Mouse (Mus musculus) hindbrain, embryonic 16.5 days (tissue): ENCODE data around the gene Fopnl. TPM values are rescaled to one million over a fixed set of nuclear protein-coding genes. Genes with fewer than 3 reads are reported as not detected.

ENCODE experiments used
- ATAC-seq: fragments of 200-750 bp; cut with Nextera tagmentation; 2 replicates; pipeline ENCODE4 v1.8.0; 2017; ENCODE audit warnings: moderate TSS enrichment, moderate library complexity
- H3K27ac ChIP-seq: fragments of 300-500 bp; sonication (generic); 2 replicates; pipeline ENCODE4 v1.5.1; 2014; ENCODE audit warnings: low read depth, mild to moderate bottlenecking, control low read depth, low read length, moderate library complexity
- H3K27me3 ChIP-seq: fragments of 300-500 bp; sonication (generic); replicated peaks from 2 replicates; pipeline ENCODE4 v1.6.1; 2014; ENCODE audit warnings: low read length; ENCODE audit not compliant: control insufficient read depth, insufficient read depth
- H3K36me3 ChIP-seq: fragments of 300-500 bp; sonication (generic); 2 replicates; pipeline ENCODE4 v1.6.1; 2014; ENCODE audit warnings: mild to moderate bottlenecking, low read length, moderate library complexity, mixed read lengths; ENCODE audit not compliant: control insufficient read depth, insufficient read depth
- H3K4me1 ChIP-seq: fragments of 300-500 bp; sonication (generic); 2 replicates; pipeline ENCODE4 v1.6.1; 2014; ENCODE audit warnings: low read depth, low read length; ENCODE audit not compliant: control insufficient read depth, insufficient read depth
- H3K4me2 ChIP-seq: fragments of 300-500 bp; sonication (generic); 2 replicates; pipeline ENCODE4 v1.6.1; 2014; ENCODE audit warnings: mild to moderate bottlenecking, low read length, control low read depth, moderate library complexity
- H3K4me3 ChIP-seq: fragments of 300-500 bp; sonication (generic); 2 replicates; pipeline ENCODE4 v1.5.1; 2014; ENCODE audit warnings: mild to moderate bottlenecking, low read length, control low read depth, moderate library complexity
- H3K9ac ChIP-seq: fragments of 300-500 bp; sonication (generic); 2 replicates; pipeline ENCODE4 v1.6.1; 2014; ENCODE audit warnings: low read depth, mild to moderate bottlenecking, control low read depth, low read length, moderate library complexity
- H3K9me3 ChIP-seq: fragments of 300-500 bp; sonication (generic); 2 replicates; pipeline ENCODE4 v1.6.1; 2014; ENCODE audit warnings: mild to moderate bottlenecking, low read length, moderate library complexity; ENCODE audit not compliant: control insufficient read depth
- WGBS: fragments of 180-500 bp; shearing (Covaris S2); extraction: QIAGEN DNeasy Blood & Tissue Kit; methylation state at CpG from one replicate; pipeline ENCODE4 v1.1.7; 2014; 5-methylcytosine and 5-hydroxymethylcytosine counted together
- polyA plus RNA-seq: library from polyadenylated mRNA; unstranded; fragments of >200 nt; fragmentation: Nextera tagmentation; extraction: Ambion mirVana; gene quantifications from 2 replicates; pipeline ENCODE4 v1.2.1, GENCODE M21; 2015

Fopnl gene
- 192 and 195 TPM in 2 replicates for polyA plus RNA-seq

DNA sequence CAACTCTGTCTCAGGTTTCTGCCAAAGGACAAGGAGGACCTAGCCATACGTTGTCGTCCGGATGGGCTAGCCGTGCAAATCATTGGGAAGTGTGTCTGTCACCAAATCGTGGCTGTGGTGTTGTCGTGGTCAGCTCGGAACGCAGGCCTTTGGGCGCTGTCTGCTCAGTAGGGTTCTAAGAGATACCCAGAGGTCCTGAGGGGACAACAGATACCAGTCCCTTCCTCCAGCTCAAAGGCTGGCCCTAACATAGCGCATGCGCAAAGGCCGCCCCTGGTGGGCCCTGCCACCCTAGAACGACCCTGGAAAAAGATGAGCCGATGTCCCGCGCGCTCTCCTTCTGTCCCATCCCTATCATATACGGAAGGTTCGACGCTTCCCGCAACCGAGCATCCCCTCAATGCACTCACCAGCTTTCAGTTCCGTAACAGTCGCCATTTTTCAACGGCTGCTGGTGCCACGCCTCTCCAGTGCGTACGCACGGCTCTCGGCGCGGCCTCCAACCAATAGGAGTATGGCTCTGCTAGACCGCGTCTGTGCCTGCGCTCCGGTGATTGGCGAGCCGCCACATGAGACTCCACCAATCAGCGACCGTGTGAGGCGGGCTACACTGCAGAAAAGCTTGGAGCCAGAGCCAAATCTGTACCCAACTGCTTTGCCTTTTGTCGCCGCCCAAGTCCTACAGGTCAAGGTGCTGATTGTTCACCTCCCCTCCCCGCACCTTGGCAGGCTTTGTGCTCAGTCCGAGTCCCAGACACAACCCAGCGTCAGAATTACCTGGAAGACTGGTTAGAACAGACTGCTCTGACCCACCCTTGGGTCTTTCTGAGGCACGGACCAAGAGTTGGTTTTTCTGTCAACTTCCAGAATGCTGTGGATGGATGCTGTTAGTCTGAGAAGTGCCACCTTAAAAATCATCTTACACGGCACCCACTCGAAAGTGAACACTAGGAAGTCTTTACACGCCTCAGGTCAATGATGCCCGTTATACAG, at the start of gene Fopnl:
Gene Fopnl (minus strand): TSS at position 522 of the 993 bp plus-strand sequence.
- peak within 1 kb of the TSS; percentile 63 for H3K4me3 ChIP-seq
- H3K36me3 ChIP-seq, result peaks cover 4% of the 10 kb centered on the region; the same call in 1 of the 2 replicates
- H3K9ac ChIP-seq, result peak within 1 kb of the TSS; percentile 80
- 5% methylated on average over 49 of the region's 51 CpGs for WGBS
- peak within 1 kb of the TSS; percentile 93 for H3K27ac ChIP-seq
- no peaks in the 10 kb centered on the region for H3K27me3 ChIP-seq
- H3K4me2 ChIP-seq, result peak within 1 kb of the TSS; percentile 79
- peaks cover 12% of the 10 kb centered on the region for H3K4me1 ChIP-seq
- H3K9me3 ChIP-seq, result no peaks in the 10 kb centered on the region
- ATAC-seq, result peak; percentile 100

DNA sequence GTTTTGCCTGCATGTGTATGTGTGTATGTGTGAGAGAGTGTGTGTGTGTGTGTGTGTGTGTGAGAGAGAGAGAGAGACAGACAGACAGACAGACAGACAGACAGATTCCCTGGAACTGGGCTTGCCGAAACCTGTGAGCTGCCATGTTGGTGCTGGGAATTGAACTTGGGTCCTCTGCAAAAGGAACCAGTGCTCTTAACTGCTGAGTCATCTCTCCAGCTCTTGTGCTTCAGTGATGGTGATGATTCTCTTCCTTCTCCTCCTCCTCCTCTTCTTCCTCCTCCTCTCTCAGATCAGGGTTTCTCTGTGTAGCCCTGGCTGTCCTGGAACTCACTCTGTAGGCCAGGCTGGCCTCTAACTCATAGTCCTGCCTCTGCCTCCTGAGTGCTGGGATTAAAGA, 48.8 kb upstream of the Fopnl start:
- ATAC-seq, result no peak
- no peaks in the 10 kb centered on the region for H3K36me3 ChIP-seq
- no peak overlapping the region for H3K9ac ChIP-seq
- no peaks in the 10 kb centered on the region for H3K9me3 ChIP-seq
- H3K27me3 ChIP-seq, result no peaks in the 10 kb centered on the region
- H3K27ac ChIP-seq, result no peak overlapping the region
- 100% methylated on average over 1 of the region's 1 CpGs for WGBS
- H3K4me3 ChIP-seq, result no peak overlapping the region
- H3K4me1 ChIP-seq, result peaks cover 4% of the 10 kb centered on the region
- no peak overlapping the region for H3K4me2 ChIP-seq

DNA sequence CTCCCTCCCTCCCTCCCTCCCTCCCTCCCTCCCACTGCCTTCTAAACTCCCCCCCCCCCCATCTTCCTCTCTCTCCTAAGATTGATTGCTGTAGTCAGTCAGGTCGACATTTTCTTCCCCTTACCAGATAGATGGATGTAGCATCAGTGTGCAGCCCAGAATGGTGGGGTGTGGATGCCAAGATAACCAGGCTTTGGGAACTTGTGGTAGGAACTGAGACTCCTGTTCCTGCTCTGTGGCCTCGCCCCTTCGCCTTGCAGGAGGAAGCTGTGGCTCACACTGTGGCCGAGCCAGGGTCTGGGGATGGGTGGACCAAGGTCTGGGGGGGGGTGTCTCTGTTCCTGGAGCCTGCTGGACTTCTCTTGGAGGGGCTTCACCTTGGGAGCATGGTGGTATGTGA, 48.3 kb upstream of the Fopnl start:
- Histone ChIP-seq H3K4me3 (no peak overlapping the region), H3K9me3 (no peaks in the 10 kb centered on the region), H3K4me1 (peaks cover 4% of the 10 kb centered on the region), H3K4me2 (no peak overlapping the region), H3K9ac (no peak overlapping the region), H3K27me3 (no peaks in the 10 kb centered on the region), H3K36me3 (no peaks in the 10 kb centered on the region), H3K27ac (no peak overlapping the region)
- ATAC-seq, result no peak
- 88% methylated on average over 4 of the region's 4 CpGs for WGBS

DNA sequence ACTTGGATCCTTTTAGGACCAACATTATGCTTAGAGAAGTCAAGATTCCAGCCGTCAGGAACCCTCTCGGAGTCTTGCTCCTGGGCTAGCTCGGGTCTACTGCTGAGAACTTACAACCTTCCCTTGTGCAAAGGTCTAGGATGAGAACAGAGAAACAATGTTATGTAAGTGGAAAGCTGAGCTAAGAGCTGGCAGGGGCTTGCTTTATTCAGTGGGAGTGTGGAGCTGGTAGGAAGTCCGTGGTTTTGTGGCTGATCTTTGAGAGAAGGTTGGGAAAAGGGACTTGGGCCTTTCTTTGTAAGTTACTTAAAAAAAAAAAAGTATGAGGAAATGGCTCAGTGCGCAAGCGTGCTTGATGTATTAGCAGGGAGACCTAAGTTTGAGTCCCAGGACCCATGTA, 46.9 kb upstream of the Fopnl start:
- Histone ChIP-seq H3K9me3 (no peaks in the 10 kb centered on the region), H3K27me3 (no peaks in the 10 kb centered on the region), H3K4me1 (peaks cover 4% of the 10 kb centered on the region), H3K4me2 (no peak overlapping the region), H3K36me3 (no peaks in the 10 kb centered on the region), H3K4me3 (no peak overlapping the region), H3K27ac (no peak overlapping the region), H3K9ac (no peak overlapping the region)
- WGBS, result 93% methylated on average over 6 of the region's 6 CpGs
- no peak for ATAC-seq

DNA sequence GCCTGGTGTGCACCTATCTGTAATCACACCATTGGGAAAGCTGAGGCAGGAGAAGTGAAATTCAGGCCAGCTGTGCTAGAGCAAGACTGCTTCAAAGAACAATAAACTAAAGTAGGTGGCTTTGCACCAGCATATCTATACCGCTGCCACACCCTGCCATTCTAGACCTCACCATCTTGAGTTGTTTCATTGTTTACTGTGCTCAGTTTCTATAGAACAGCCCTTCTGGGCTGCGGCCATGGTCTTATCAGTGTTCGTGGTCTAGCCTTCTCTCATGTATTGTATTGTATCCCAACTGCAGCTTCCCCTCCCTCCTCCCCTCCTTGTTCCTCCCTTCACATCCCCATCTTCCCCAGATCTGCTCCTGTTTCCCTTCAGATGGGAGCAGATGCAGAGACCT, 46.3 kb upstream of the Fopnl start:
- Histone ChIP-seq H3K4me1 (peaks cover 4% of the 10 kb centered on the region), H3K36me3 (no peaks in the 10 kb centered on the region), H3K27ac (no peak overlapping the region), H3K9me3 (no peaks in the 10 kb centered on the region), H3K27me3 (no peaks in the 10 kb centered on the region), H3K4me2 (no peak overlapping the region), H3K4me3 (no peak overlapping the region), H3K9ac (no peak overlapping the region)
- 96% methylated on average over 3 of the region's 3 CpGs for WGBS
- ATAC-seq, result no peak

DNA sequence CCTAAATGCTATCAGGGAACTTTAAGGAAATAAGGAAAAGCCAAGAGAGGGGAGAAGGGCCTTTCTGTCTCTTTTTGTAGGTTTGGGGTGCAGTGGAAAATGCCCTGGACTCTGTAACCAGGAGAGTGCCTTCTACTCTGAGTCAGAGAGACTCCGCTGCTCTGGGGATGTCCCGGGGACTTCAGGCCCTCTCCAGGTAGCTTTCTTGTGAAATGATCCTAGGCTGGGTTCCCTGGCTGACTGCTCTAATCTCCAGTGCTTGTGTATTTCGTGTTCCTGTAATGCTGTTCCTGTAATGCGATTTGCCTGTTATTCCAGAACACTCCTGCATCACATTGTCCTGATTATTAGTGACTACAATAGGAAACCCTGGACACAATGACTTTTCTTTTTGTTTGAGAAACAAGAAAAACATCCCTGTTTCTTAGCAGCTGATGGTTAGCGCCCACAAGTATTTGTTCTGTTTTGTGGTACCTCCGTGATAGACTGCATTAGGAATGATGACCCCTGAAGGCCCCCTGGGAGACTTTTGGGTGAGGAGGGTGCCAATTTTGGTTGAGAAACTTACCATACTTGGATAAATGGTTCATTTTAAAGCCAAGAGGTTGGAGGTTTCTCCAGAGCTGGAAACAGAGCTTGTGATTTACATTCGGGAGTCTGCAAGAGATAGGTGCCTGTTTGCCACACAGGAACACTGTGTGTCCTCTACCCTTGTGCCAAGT, 45.1 kb upstream of the Fopnl start:
- Histone ChIP-seq H3K9me3 (no peaks in the 10 kb centered on the region), H3K4me2 (peak overlapping the region; percentile 81), H3K4me3 (peak overlapping the region; percentile 81), H3K4me1 (peaks cover 4% of the 10 kb centered on the region), H3K36me3 (no peaks in the 10 kb centered on the region), H3K9ac (peak overlapping the region; percentile 82), H3K27ac (no peak overlapping the region), H3K27me3 (no peaks in the 10 kb centered on the region)
- ATAC-seq, result no peak
- WGBS, result 27% methylated on average over 7 of the region's 7 CpGs

DNA sequence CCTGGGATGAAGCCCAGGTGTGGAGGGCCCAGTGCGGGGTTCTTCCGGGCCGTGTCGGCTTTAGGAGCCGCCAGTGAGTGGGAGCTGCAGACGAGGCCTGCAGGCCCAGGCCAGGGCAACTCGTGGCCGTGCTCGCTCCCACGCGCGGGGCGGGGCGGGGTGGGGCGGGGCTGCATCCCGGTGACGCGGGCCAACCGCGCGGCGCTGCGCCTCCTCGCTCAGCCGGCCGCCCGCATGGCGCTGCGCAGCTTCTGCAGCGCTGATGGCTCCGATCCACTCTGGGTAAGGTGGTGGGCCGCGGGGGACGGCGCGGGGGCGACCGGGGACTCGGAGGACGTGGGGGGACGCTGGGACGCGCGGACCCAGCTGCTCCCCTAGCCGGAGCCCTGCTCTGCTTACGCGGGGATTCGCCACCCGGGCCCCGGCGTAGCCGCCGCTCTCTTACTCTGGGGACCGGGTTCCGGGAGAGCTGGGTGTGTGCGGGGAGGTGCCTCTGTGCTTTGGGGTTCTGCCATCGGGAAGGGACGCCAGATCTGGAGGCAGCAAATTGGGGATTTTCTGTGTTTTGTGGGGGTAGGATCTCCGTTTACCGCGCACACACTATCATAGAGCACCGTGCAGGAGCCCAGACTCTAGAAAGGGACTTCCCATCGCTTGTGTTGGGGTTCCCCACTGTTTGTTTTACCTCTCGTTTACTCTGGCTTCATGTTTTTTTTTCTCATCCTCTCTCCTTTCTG, 44.3 kb upstream of the Fopnl start, which contains the start of gene Abcc1:
Gene Abcc1 (plus strand): TSS at position 197 of the 737 bp plus-strand sequence.
- Histone ChIP-seq H3K27ac (peak within 1 kb of the TSS; percentile 73), H3K4me2 (peak within 1 kb of the TSS; percentile 81), H3K9me3 (no peaks in the 10 kb centered on the region), H3K36me3 (no peaks in the 10 kb centered on the region), H3K4me1 (peaks cover 4% of the 10 kb centered on the region), H3K27me3 (no peaks in the 10 kb centered on the region), H3K9ac (peak within 1 kb of the TSS; percentile 82), H3K4me3 (peak within 1 kb of the TSS; percentile 81)
- ATAC-seq, result peak; percentile 99
- under 1% methylated on average over 44 of the region's 64 CpGs for WGBS

DNA sequence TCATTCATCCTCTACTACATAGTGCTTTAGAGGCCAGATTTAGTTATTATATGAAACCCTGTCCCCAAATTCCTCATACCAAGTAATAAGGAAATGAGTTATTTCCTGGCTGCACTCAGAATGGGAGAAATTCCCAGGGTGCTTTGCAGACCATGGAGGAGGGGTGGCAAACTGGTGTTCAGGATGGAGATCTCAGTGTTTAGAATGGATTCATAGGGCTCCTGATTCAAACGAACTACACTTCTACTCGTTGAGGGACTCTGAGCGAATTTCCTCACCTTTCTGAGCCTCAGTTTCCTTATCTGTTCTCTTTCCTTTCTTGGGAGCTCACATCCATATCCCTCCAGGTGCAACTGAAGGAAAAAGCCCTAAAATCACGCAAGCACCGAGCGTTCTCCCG, 43.7 kb upstream of the Fopnl start:
- Histone ChIP-seq H3K4me1 (peaks cover 4% of the 10 kb centered on the region), H3K4me2 (peak overlapping the region; percentile 81), H3K36me3 (no peaks in the 10 kb centered on the region), H3K4me3 (peak overlapping the region; percentile 81), H3K9me3 (no peaks in the 10 kb centered on the region), H3K27ac (peak overlapping the region; percentile 73), H3K27me3 (no peaks in the 10 kb centered on the region), H3K9ac (peak overlapping the region; percentile 82)
- ATAC-seq, result peak; percentile 48
- 3% methylated on average over 7 of the region's 7 CpGs for WGBS
